Mouse (Mus musculus): ENCODE data around the gene Ptges3l. TPM values are rescaled to one million over a fixed set of nuclear protein-coding genes. Genes with fewer than 3 reads are reported as not detected.
"Not testable (repeated sequence)": the region's sequence is repeated elsewhere in the genome, so short reads cannot be mapped to it uniquely, and the experiment has no call there.

Gene Ptges3l
- 3.9 and 4.7 TPM in 2 replicates for polyA plus RNA-seq (2016; fragmentation: Nextera tagmentation; extraction: Ambion mirVana)

DNA sequence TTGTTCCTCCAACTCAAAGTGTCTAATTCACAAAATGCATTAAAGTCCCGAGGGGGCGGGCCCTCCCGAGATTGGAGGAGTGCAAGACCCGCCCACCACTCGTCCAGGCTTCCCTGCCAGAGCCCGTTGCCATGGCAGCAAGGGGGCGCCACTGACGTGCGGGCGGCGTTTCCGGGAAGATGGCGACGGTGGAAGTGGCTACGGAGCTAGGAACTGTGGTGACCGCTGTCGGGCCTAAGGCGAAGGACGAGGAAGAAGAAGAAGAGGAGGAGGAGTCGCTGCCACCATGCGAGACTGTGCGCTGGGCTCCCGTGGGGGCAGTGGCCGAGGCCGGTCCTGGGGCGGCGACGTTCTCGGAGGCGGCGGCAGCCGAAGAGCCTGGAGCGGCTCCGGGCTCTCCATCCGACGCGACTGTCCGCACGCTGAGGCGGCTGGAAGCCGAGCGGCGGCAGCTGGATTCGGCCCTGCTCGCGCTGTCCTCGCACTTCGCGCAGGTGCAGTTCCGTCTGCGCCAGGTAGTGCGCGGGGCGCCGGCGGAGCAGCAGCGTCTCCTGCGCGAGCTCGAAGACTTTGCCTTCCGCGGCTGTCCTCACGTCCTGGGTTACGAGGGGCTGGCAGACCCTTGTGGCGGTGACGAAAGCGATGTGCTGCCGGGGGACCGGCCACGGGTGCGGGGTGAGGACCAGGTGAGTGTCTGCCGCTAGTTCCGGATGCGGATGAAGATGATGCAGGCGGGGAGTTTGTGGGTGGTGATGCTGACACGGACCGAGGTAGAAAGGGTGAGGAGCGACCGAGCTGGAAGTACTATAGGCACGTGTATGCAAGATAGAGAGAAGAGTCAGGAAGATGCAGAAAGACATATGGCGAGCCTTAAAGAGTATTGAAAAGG, at the start of gene Ptges3l, which contains the start of gene Rundc1:
TSS of gene Ptges3l (minus strand) at position 409 of the 889 bp plus-strand sequence.
TSS of gene Rundc1 (plus strand) at position 161 of the 889 bp plus-strand sequence.
- Histone ChIP-seq H3K9me3 (no peaks in the 10 kb centered on the region), H3K27me3 (replicated peaks; ENCODE audit: low read depth, poor library complexity, severe bottlenecking) (no peaks in the 10 kb centered on the region), H3K4me3 (peak within 1 kb of the TSS; percentile 100), H3K27ac (replicated peaks) (peak within 1 kb of the TSS; percentile 84), H3K36me3 (replicated peaks) (peaks cover 11% of the 10 kb centered on the region), H3K4me1 (peaks cover 31% of the 10 kb centered on the region)
- under 1% methylated on average over 81 of the region's 81 CpGs for WGBS
- peak; percentile 99 for DNase-seq (ENCODE audit: low spot score)

DNA sequence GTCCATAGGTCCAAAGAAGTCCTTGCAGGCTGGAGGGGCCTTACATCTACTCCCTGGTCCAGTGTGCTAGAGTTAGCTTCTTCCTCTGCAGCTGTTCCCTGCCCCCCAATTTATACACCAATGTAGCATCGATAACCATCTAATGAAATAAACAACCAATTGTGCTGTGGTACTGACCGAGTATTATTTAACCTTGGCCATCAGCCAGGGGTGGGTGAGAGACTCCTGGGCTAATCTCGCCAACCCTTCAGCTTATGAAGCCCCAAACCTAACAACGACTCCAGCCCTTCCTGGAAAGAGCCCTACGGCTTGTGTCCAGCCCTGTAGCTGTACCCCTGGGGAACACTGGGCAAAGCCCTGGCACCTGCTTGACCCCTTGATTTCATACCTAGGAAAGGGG, 49.2 kb upstream of the Ptges3l start:
- Histone ChIP-seq H3K4me1 (peaks cover 45% of the 10 kb centered on the region), H3K36me3 (replicated peaks) (peaks cover 7% of the 10 kb centered on the region; the same call in 1 of the 2 replicates), H3K27ac (replicated peaks) (no peak overlapping the region), H3K27me3 (replicated peaks; ENCODE audit: low read depth, poor library complexity, severe bottlenecking) (peaks cover 20% of the 10 kb centered on the region), H3K9me3 (no peaks in the 10 kb centered on the region), H3K4me3 (no peak overlapping the region)
- DNase-seq (ENCODE audit: low spot score) = no peak
- WGBS = 84% methylated on average over 5 of the region's 5 CpGs

DNA sequence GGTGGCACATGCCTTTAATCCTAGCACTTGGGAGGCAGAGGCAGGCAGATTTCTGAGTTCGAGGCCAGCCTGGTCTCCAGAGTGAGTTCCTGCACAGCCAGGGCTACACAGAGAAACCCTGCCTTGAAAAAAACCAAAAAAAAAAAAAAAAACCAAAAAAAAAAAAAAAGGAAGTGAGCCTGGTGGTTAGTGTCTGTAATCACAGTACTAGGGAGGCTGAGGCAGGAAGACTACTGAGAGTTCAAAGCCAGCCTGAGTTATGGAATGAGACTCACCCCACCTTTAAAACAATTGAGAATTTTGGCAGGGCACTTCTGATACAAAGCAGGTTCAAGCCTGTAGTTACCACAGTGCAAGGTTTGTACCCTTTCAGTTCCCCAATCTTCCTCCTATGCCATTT, 48.6 kb upstream of the Ptges3l start:
- not testable (repeated sequence) for DNase-seq (ENCODE audit: low spot score); H3K4me3 ChIP-seq; H3K27ac ChIP-seq (replicated peaks); H3K36me3 ChIP-seq (replicated peaks); H3K9me3 ChIP-seq
- peaks cover 44% of the 10 kb centered on the region for H3K4me1 ChIP-seq
- peaks cover 25% of the 10 kb centered on the region for H3K27me3 ChIP-seq (replicated peaks; ENCODE audit: low read depth, poor library complexity, severe bottlenecking)
- WGBS = 70% methylated on average over 1 of the region's 1 CpGs

DNA sequence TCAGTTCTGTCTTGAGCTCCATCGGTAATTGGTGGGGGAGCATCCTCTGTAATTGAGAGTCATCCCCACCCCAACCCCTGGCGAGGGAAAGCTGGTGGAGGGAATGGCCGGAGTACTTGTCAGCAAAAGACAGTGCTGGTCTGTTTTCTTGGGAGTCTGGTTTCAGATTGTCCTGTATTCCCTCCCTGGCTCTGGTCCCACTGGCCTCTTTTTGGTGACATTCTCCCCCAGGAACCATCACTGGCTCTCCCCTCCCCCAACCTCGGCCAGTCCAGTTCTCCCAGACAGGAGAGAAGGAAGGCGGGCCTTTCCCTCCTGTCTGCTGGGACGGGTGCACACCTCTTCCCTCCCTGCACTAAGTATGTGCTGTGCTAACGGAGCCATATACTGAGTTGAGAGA, 47.2 kb upstream of the Ptges3l start:
- Histone ChIP-seq H3K4me1 (peaks cover 51% of the 10 kb centered on the region), H3K36me3 (replicated peaks) (peaks cover 7% of the 10 kb centered on the region; the same call in 1 of the 2 replicates), H3K27ac (replicated peaks) (no peak overlapping the region), H3K9me3 (no peaks in the 10 kb centered on the region), H3K4me3 (no peak overlapping the region), H3K27me3 (replicated peaks; ENCODE audit: low read depth, poor library complexity, severe bottlenecking) (peaks cover 32% of the 10 kb centered on the region)
- WGBS = 47% methylated on average over 7 of the region's 7 CpGs
- DNase-seq (ENCODE audit: low spot score) = no peak

DNA sequence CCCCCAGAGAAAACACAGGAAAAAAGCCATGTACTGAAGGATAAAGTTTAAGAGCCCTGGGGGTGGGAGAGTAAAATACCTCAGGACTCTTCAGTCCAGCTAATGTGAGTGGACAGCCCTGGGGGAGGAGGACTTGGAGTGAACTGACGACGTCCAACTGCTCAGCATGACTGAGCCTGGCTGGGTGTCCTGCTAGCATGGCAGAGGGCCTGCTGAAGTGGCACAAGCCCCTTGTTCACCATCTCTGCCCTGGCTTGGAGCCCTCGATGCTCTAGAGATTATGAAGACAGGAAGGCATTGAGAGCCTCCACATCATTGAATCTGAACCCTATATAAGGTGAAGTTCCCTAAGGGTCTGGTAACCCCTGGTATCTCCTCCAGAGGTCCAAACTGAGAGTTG, 46.8 kb upstream of the Ptges3l start:
- no peak for DNase-seq (ENCODE audit: low spot score)
- H3K9me3 ChIP-seq = no peaks in the 10 kb centered on the region
- no peak overlapping the region for H3K4me3 ChIP-seq
- peaks cover 48% of the 10 kb centered on the region for H3K4me1 ChIP-seq
- 53% methylated on average over 3 of the region's 3 CpGs for WGBS
- H3K27ac ChIP-seq (replicated peaks) = no peak overlapping the region
- peaks cover 36% of the 10 kb centered on the region for H3K27me3 ChIP-seq (replicated peaks; ENCODE audit: low read depth, poor library complexity, severe bottlenecking)
- peaks cover 7% of the 10 kb centered on the region; the same call in 1 of the 2 replicates for H3K36me3 ChIP-seq (replicated peaks)

DNA sequence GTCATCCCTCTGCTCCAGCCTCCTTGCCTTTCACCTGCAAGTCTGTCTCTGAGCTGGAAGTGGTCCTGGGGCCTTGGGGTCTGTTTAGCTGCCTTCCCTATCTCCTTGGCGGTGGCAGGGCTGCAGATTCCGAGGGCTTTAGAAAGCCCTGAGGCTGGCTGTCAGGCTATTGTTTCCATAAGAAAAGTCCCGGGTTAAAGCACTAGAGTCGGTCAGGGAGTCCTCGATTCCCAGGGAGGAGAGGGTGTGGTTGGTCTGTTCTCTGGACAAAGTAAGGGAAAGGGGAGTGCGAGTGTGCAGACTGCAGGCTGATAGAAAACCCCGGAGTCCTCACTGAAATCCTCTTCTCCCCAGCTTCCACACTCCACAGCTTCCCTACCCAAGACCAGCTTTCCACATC, 45.1 kb upstream of the Ptges3l start:
- peaks cover 64% of the 10 kb centered on the region for H3K4me1 ChIP-seq
- WGBS = 23% methylated on average over 7 of the region's 7 CpGs
- DNase-seq (ENCODE audit: low spot score) = no peak
- H3K27me3 ChIP-seq (replicated peaks; ENCODE audit: low read depth, poor library complexity, severe bottlenecking) = peaks cover 42% of the 10 kb centered on the region
- H3K27ac ChIP-seq (replicated peaks) = peak overlapping the region; percentile 11
- peaks cover 7% of the 10 kb centered on the region; the same call in 1 of the 2 replicates for H3K36me3 ChIP-seq (replicated peaks)
- no peaks in the 10 kb centered on the region for H3K9me3 ChIP-seq
- peak overlapping the region; percentile 32; the same call in 1 of the 2 replicates for H3K4me3 ChIP-seq

DNA sequence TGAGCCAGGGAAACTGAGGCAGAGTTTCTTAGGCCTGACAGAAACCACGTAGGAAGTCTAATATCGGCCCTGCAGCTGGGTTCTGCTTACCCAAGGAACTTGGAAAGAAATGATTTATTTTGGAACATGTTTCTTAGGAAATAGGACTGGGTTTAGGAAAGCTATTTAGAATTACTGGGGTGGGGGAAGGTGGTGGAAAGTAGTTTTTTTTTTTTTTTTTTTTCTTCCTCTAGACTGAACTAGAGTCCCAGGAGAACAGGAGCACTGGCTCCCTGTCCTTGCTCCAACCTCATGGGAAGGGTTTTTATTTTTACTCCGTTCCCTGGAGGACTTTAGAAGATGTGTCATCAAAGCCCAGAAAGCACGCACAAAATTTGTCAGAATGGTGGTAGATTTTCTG, 44.0 kb upstream of the Ptges3l start:
- DNase-seq (ENCODE audit: low spot score) = no peak
- H3K27me3 ChIP-seq (replicated peaks; ENCODE audit: low read depth, poor library complexity, severe bottlenecking) = peaks cover 42% of the 10 kb centered on the region
- peaks cover 75% of the 10 kb centered on the region for H3K4me1 ChIP-seq
- H3K9me3 ChIP-seq = no peaks in the 10 kb centered on the region
- H3K4me3 ChIP-seq = peak overlapping the region; percentile 90
- no peak overlapping the region for H3K27ac ChIP-seq (replicated peaks)
- 71% methylated on average over 4 of the region's 4 CpGs for WGBS
- H3K36me3 ChIP-seq (replicated peaks) = peaks cover 7% of the 10 kb centered on the region; the same call in 1 of the 2 replicates

DNA sequence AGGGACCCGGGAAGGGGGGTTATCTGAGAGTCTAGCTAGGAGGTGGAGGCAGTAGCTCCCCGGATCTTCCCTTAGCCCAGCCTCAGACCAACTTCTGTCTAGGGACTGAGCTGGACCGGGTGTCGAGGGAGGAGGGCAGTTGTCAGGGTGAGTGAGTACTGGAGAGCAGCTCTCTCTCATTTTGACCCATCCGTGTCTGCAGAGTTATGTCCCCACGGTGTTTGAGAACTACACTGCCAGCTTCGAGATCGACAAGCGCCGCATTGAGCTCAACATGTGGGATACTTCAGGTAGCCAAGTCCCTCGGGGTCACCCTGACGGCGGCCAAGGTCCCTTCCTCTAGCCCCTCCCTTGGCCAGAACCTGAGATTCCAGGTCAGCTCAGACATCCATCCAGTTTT, 43.6 kb upstream of the Ptges3l start:
- Histone ChIP-seq H3K27ac (replicated peaks) (peak overlapping the region; percentile 88), H3K4me3 (peak overlapping the region; percentile 90), H3K4me1 (peaks cover 79% of the 10 kb centered on the region), H3K9me3 (no peaks in the 10 kb centered on the region), H3K27me3 (replicated peaks; ENCODE audit: low read depth, poor library complexity, severe bottlenecking) (peaks cover 42% of the 10 kb centered on the region), H3K36me3 (replicated peaks) (peaks cover 7% of the 10 kb centered on the region; the same call in 1 of the 2 replicates)
- no peak for DNase-seq (ENCODE audit: low spot score)
- 3% methylated on average over 13 of the region's 13 CpGs for WGBS

DNA sequence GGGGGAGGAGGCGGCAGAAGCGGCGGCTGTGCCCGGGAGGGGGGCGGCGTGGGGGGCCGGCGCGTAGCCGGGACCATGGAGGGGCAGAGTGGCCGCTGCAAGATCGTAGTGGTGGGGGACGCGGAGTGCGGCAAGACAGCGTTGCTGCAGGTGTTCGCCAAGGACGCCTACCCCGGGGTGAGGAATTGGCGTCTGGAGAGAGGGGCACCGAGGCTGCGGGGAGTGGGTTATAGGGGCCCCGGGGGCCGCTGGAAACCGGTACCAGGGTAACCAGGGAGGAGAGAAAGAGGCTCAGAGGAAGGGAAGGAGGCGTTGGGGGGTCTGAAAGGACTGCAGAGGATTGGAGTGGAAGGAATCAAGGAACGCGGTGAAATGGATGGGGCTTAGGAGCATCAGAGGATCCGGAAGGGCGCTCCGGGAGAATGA, 43.1 kb upstream of the Ptges3l start:
- DNase-seq (ENCODE audit: low spot score) = no peak
- 0% methylated on average over 31 of the region's 31 CpGs for WGBS
- Histone ChIP-seq H3K9me3 (no peaks in the 10 kb centered on the region), H3K36me3 (replicated peaks) (peaks cover 7% of the 10 kb centered on the region; the same call in 1 of the 2 replicates), H3K27ac (replicated peaks) (peak overlapping the region; percentile 88), H3K4me3 (peak overlapping the region; percentile 90), H3K27me3 (replicated peaks; ENCODE audit: low read depth, poor library complexity, severe bottlenecking) (peaks cover 42% of the 10 kb centered on the region), H3K4me1 (peaks cover 83% of the 10 kb centered on the region)

DNA sequence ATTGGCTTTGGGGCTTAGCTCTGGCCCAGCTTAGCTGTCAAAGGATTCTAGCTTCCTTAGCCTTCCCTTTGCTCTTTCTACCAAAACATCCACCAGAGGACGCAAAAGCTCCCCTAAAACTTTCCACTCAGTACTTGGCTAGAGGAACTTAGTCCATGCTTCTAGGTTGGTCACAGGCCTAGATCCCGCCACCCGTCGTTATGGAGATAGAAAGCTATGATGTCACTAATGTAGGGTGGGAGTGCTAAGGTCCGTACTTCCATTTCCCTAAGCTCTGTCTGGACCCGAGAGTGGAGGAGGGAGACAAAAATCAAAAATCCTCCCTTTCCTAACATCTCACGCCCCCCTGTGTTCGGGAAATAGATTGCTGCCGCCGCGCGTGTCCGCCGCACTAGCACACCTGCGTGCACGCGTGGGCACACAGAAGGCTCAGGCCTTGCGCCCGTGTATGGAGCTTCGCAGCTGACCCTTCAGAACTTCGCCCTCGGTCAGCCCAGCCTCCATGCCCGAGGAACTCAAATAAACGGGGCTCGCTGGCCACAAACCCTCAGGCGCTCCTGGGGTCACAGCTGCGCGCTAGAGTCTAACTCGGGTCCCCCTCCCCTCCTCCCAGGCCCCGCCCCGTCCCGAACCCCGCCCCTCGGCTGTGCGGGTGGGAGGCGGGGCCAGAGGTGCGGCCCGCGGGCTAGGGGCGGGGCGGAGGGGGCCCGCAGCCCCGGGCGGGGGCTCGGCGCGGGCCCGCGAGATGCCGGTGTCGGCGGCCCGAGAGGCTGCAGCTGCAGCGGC, 42.5 kb upstream of the Ptges3l start:
- Histone ChIP-seq H3K9me3 (no peaks in the 10 kb centered on the region), H3K27ac (replicated peaks) (peak overlapping the region; percentile 88), H3K36me3 (replicated peaks) (peaks cover 7% of the 10 kb centered on the region; the same call in 1 of the 2 replicates), H3K4me1 (peaks cover 86% of the 10 kb centered on the region), H3K27me3 (replicated peaks; ENCODE audit: low read depth, poor library complexity, severe bottlenecking) (peaks cover 42% of the 10 kb centered on the region), H3K4me3 (peak overlapping the region; percentile 90)
- under 1% methylated on average over 54 of the region's 54 CpGs for WGBS
- peak; percentile 89 for DNase-seq (ENCODE audit: low spot score)

DNA sequence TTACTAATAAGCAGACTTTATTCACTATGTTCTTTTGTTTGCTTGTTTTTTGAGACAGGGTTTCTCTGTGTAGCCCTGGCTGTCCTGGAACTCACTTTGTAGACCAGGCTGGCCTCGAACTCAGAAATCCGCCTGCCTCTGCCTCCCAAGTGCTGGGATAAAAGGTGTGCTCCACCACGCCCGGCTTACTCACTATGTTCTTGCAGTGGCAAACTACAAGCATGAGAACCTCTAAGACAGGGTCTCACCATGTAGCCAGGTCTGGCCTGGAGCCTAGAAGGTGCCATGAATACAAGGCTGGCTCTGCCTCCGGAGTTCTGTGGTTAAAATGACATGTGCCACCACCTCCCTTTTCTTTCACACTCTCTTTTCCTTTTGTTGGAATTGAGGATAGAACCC, 41.4 kb upstream of the Ptges3l start:
- Histone ChIP-seq H3K4me1 (peaks cover 86% of the 10 kb centered on the region), H3K27me3 (replicated peaks; ENCODE audit: low read depth, poor library complexity, severe bottlenecking) (peaks cover 39% of the 10 kb centered on the region), H3K36me3 (replicated peaks) (peaks cover 15% of the 10 kb centered on the region), H3K4me3 (peak overlapping the region; percentile 83)
- H3K27ac ChIP-seq (replicated peaks); H3K9me3 ChIP-seq; DNase-seq (ENCODE audit: low spot score): not testable (repeated sequence)
- 60% methylated on average over 5 of the region's 5 CpGs for WGBS

DNA sequence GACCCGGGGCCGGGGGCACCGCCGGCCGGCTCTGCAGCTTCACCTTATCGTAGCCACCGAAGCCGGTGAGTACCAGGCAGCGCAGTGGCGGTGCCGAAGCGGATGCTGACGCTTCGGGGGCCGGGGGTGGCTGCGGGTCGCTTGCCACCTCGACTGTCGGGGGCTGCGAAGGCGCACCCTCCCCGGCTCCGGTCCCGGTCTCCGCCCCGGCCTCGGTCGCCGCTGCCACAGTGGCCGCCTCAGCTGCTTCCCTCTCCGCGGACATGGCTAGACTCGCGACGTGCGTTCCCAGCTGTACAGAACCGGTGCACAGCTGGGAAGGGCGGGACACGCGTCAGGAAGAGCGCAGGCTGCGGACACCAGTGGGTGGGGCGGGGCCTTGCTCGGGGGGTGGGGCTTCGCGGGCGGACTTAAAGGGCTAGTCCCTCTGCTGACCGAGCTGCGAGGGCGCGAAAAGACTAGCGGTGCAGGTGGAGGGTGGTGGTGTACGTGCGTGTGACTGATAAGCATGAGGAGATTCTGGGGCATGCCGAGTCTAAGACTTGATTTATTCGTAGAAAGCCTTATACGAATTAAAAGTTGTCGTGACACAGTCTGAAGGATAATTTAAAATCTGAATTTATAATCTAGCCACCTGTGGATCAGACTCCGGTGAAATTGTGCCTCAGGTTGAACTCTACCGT, 40.9 kb upstream of the Ptges3l start, which contains the start of gene Vat1:
TSS of gene Vat1 (minus strand) at position 362 of the 683 bp plus-strand sequence.
- WGBS = 2% methylated on average over 60 of the region's 60 CpGs
- H3K4me1 ChIP-seq = peaks cover 83% of the 10 kb centered on the region

More for the DNA sequence above, 40.9 kb upstream of the Ptges3l start, which contains the start of gene Vat1:
- peaks cover 36% of the 10 kb centered on the region for H3K27me3 ChIP-seq (replicated peaks; ENCODE audit: low read depth, poor library complexity, severe bottlenecking)
- peaks cover 16% of the 10 kb centered on the region for H3K36me3 ChIP-seq (replicated peaks)
- H3K9me3 ChIP-seq = no peaks in the 10 kb centered on the region
- DNase-seq (ENCODE audit: low spot score) = peak; percentile 80
- H3K4me3 ChIP-seq = peak within 1 kb of the TSS; percentile 83
- peak within 1 kb of the TSS; percentile 78 for H3K27ac ChIP-seq (replicated peaks)

Measured in embryonic facial prominence, embryonic 10.5 days (tissue).